21 mouse cellular contexts compared by ENCODE assay signal in genomic region chr4:121080395-121080794, GRCm38 (mm10). TPM values are rescaled to one million over a fixed set of nuclear protein-coding genes. Genes with fewer than 3 reads are reported as not detected.
A peak's percentile ranks its signal among the peaks of the same experiment; 100 is the strongest.
DNase-seq lines count a peak whose midpoint lies in the region; ATAC-seq and TF ChIP-seq lines count a peak whose summit lies in the region.
"Had no signal": no experiment of that assay in that cellular context is flagged by ENCODE, and none has a peak within 500 bp of the region (broad histone marks: within the 10 kb centered on the region; RNA-seq: fewer than 3 reads in every experiment).

No protein-coding gene starts in this region.

- no peak overlapping the region for H3K9ac ChIP-seq in midbrain, postnatal 0 days (replicated peaks; ENCODE audit: low read length, poor library complexity, severe bottlenecking)
- H3K9ac ChIP-seq in midbrain, embryonic 11.5 days (ENCODE audit: low read length), result no peak overlapping the region
- no peak overlapping the region for H3K9ac ChIP-seq in embryonic facial prominence, embryonic 15.5 days
- H3K9ac ChIP-seq: forebrain, embryonic 12.5 days; forebrain, postnatal 0 days; heart, embryonic 13.5 days; hindbrain, embryonic 13.5 days; intestine, embryonic 15.5 days had no signal

- no peaks in the 10 kb centered on the region for H3K9me3 ChIP-seq in midbrain, postnatal 0 days (ENCODE audit: low read length)
- no peaks in the 10 kb centered on the region for H3K9me3 ChIP-seq in midbrain, embryonic 11.5 days (ENCODE audit: control insufficient read depth, low read length)
- H3K9me3 ChIP-seq in embryonic facial prominence, embryonic 15.5 days (replicated peaks), result no peaks in the 10 kb centered on the region
- H3K9me3 ChIP-seq: forebrain, embryonic 12.5 days; heart, embryonic 13.5 days; hindbrain, embryonic 13.5 days; intestine, embryonic 15.5 days had no signal

- no peak overlapping the region for H3K4me3 ChIP-seq in gastrocnemius, adult 2 months
- H3K4me3 ChIP-seq in midbrain, postnatal 0 days (ENCODE audit: low read depth, low read length), result no peak overlapping the region
- H3K4me3 ChIP-seq in midbrain, embryonic 11.5 days (ENCODE audit: low read depth, low read length), result no peak overlapping the region
- H3K4me3 ChIP-seq in embryonic facial prominence, embryonic 15.5 days (replicated peaks), result no peak overlapping the region
- H3K4me3 ChIP-seq: forebrain, embryonic 12.5 days; heart, embryonic 13.5 days; hindbrain, embryonic 13.5 days; intestine, embryonic 15.5 days had no signal

- H3K4me2 ChIP-seq in midbrain, postnatal 0 days (ENCODE audit: low read depth, low read length, poor library complexity, severe bottlenecking), result no peak overlapping the region
- H3K4me2 ChIP-seq in midbrain, embryonic 11.5 days, result no peak overlapping the region
- H3K4me2 ChIP-seq in embryonic facial prominence, embryonic 15.5 days (replicated peaks), result no peak overlapping the region
- H3K4me2 ChIP-seq: forebrain, embryonic 12.5 days; heart, embryonic 13.5 days; hindbrain, embryonic 13.5 days; intestine, embryonic 15.5 days had no signal

- H3K4me1 ChIP-seq in midbrain, postnatal 0 days (ENCODE audit: insufficient read depth, low read length), result no peaks in the 10 kb centered on the region
- H3K4me1 ChIP-seq in midbrain, embryonic 11.5 days (ENCODE audit: control insufficient read depth, insufficient read depth, low read length), result no peaks in the 10 kb centered on the region
- H3K4me1 ChIP-seq in embryonic facial prominence, embryonic 15.5 days, result no peaks in the 10 kb centered on the region
- H3K4me1 ChIP-seq: forebrain, embryonic 12.5 days; heart, embryonic 13.5 days; hindbrain, embryonic 13.5 days; intestine, embryonic 15.5 days had no signal

- WGBS in midbrain, postnatal 0 days, result 71% methylated on average over 1 of the region's 1 CpGs
- WGBS in midbrain, embryonic 11.5 days, result 88% methylated on average over 1 of the region's 1 CpGs
- WGBS in embryonic facial prominence, embryonic 15.5 days, result 82% methylated on average over 1 of the region's 1 CpGs

- peaks cover 52% of the 10 kb centered on the region for H3K36me3 ChIP-seq in midbrain, postnatal 0 days (ENCODE audit: insufficient read depth, low read length)
- peaks cover 8% of the 10 kb centered on the region for H3K36me3 ChIP-seq in midbrain, embryonic 11.5 days (ENCODE audit: control insufficient read depth, insufficient read depth, low read length)
- peaks cover 57% of the 10 kb centered on the region for H3K36me3 ChIP-seq in embryonic facial prominence, embryonic 15.5 days

- no peak for ATAC-seq in midbrain, postnatal 0 days (ENCODE audit: low FRiP score)
- no peak for ATAC-seq in midbrain, embryonic 11.5 days (ENCODE audit: low FRiP score)
- 0 out of 2 replicates have a peak, but pooled peaks have one; percentile 15 for ATAC-seq in embryonic facial prominence, embryonic 15.5 days (ENCODE audit: insufficient number of reproducible peaks, low FRiP score, low TSS enrichment, low read depth)
- ATAC-seq: forebrain, postnatal 0 days; intestine, embryonic 15.5 days had no signal

- H3K27ac ChIP-seq in gastrocnemius, adult 2 months, result peak overlapping the region; percentile 52; the same call in 1 of the 2 replicates
- no peak overlapping the region for H3K27ac ChIP-seq in midbrain, postnatal 0 days (ENCODE audit: low read depth, low read length)
- no peak overlapping the region for H3K27ac ChIP-seq in midbrain, embryonic 11.5 days (ENCODE audit: low read depth, low read length)
- H3K27ac ChIP-seq in embryonic facial prominence, embryonic 15.5 days (replicated peaks), result no peak overlapping the region
- H3K27ac ChIP-seq: forebrain, embryonic 12.5 days; heart, embryonic 13.5 days; hindbrain, embryonic 13.5 days; intestine, embryonic 15.5 days had no signal

- TF ChIP-seq CTCF in gastrocnemius, adult 2 months (IDR thresholded peaks at IDR 0.05), result no peak
- TF ChIP-seq CTCF in midbrain, postnatal 0 days (IDR thresholded peaks at IDR 0.05), result no peak

- intact Hi-C loops in gastrocnemius, adult 2 months (cut with DNase I), result no loop called here
- intact Hi-C loops in gastrocnemius, postnatal 14 days (cut with DNase I; ENCODE audit: low total_unique reads), result no loop called here

- H3K27me3 ChIP-seq in midbrain, postnatal 0 days (ENCODE audit: insufficient read depth, low read length), result no peaks in the 10 kb centered on the region
- H3K27me3 ChIP-seq in midbrain, embryonic 11.5 days (ENCODE audit: control insufficient read depth, insufficient read depth, low read length), result no peaks in the 10 kb centered on the region
- H3K27me3 ChIP-seq in embryonic facial prominence, embryonic 15.5 days, result no peaks in the 10 kb centered on the region
- H3K27me3 ChIP-seq: forebrain, embryonic 12.5 days; heart, embryonic 13.5 days; hindbrain, embryonic 13.5 days; intestine, embryonic 15.5 days had no signal

- no peak for DNase-seq in gastrocnemius, adult 2 months
- no peak for DNase-seq in gastrocnemius, postnatal 14 days
- DNase-seq in midbrain, postnatal 0 days (ENCODE audit: low spot score), result peak; percentile 49
- DNase-seq in midbrain, embryonic 11.5 days (ENCODE audit: low spot score, missing footprints), result no peak
- no peak for DNase-seq in cerebellum, adult 11-12 months
- DNase-seq: adrenal gland, adult 8-10 months; adrenal gland, postnatal 36 days; cerebellum, adult 18-20 months; forebrain, postnatal 0 days; gastrocnemius, postnatal 25 days; heart, postnatal 4 days; kidney, adult 2 months had no signal

RNA-seq across cellular contexts. Expression of gene Zmpste24, which starts 17.6 kb away (rescaled TPM):
- total RNA-seq in gastrocnemius, adult 2 months (2021), result 10 to 100 TPM; 15.0 to 20.3 TPM
- 10 to 100 TPM; 17.2 to 20.1 TPM for total RNA-seq in gastrocnemius, postnatal 14 days (2021)
- total RNA-seq in midbrain, postnatal 0 days (2014; rRNA removed), result 18.6 and 19.9 TPM in 2 replicates
- 17.0 and 18.0 TPM in 2 replicates for polyA plus RNA-seq in midbrain, postnatal 0 days (2015; fragmentation: Nextera tagmentation; extraction: Ambion mirVana)
- 25.9 and 28.6 TPM in 2 replicates for polyA plus RNA-seq in midbrain, embryonic 11.5 days (2014; fragmentation: Nextera tagmentation; extraction: Ambion mirVana)
- polyA plus RNA-seq in embryonic facial prominence, embryonic 15.5 days (2015; fragmentation: Nextera tagmentation; extraction: Ambion mirVana), result 27.6 and 27.8 TPM in 2 replicates

RNA-seq across cellular contexts. Expression of gene Tmco2, which starts 28.6 kb away (rescaled TPM):
- total RNA-seq in gastrocnemius, adult 2 months (2021), result not detected
- total RNA-seq in gastrocnemius, postnatal 14 days (2021), result not detected
- not detected in 2 replicates for total RNA-seq in midbrain, postnatal 0 days (2014; rRNA removed)
- polyA plus RNA-seq in midbrain, postnatal 0 days (2015; fragmentation: Nextera tagmentation; extraction: Ambion mirVana), result 0.30 TPM in 1 of 2 replicates, not detected in the other
- not detected in 2 replicates for polyA plus RNA-seq in midbrain, embryonic 11.5 days (2014; fragmentation: Nextera tagmentation; extraction: Ambion mirVana)
- polyA plus RNA-seq in embryonic facial prominence, embryonic 15.5 days (2015; fragmentation: Nextera tagmentation; extraction: Ambion mirVana), result not detected in 2 replicates
- total RNA-seq: adrenal gland, adult 8-10 months; adrenal gland, postnatal 36 days; ES-E14; forebrain, postnatal 0 days; gastrocnemius, postnatal 25 days; granulocyte monocyte progenitor cell, adult 5-6 weeks; heart, postnatal 4 days had no signal
- polyA plus RNA-seq: embryonic facial prominence, embryonic 11.5 days; forebrain, embryonic 12.5 days; forebrain, postnatal 0 days; heart, embryonic 13.5 days; heart, postnatal 0 days; hindbrain, embryonic 13.5 days; intestine, embryonic 15.5 days; kidney, adult 2 months had no signal

RNA-seq across cellular contexts. Expression of gene Col9a2, which starts 41.2 kb away (rescaled TPM):
- total RNA-seq in gastrocnemius, adult 2 months (2021), result under 1 TPM in 1 of 2 experiments, not detected in 1; 0.20 TPM
- under 1 TPM; 0.60 to 0.84 TPM for total RNA-seq in gastrocnemius, postnatal 14 days (2021)
- 38.4 and 68.5 TPM in 2 replicates for total RNA-seq in midbrain, postnatal 0 days (2014; rRNA removed)
- polyA plus RNA-seq in midbrain, postnatal 0 days (2015; fragmentation: Nextera tagmentation; extraction: Ambion mirVana), result 18.2 and 19.7 TPM in 2 replicates
- 2.3 TPM in 2 replicates for polyA plus RNA-seq in midbrain, embryonic 11.5 days (2014; fragmentation: Nextera tagmentation; extraction: Ambion mirVana)
- polyA plus RNA-seq in embryonic facial prominence, embryonic 15.5 days (2015; fragmentation: Nextera tagmentation; extraction: Ambion mirVana), result 67.2 and 97.9 TPM in 2 replicates
- total RNA-seq: granulocyte monocyte progenitor cell, adult 5-6 weeks had no signal
- polyA plus RNA-seq: kidney, adult 2 months had no signal

Comparison
In these comparisons a context has a peak if more than half of its experiments do, and no peak if none do; other contexts are left out.
1. RNA of gene Col9a2, which starts 41.2 kb away (total RNA-seq): 38.4 to 68.5 TPM in midbrain, postnatal 0 days; 0.60 to 0.84 TPM in gastrocnemius, postnatal 14 days and 0.20 TPM in gastrocnemius, adult 2 months; every median in the first group is over 10 times any median in the second.